In genomic region chr10:96617951-96618575, GRCm38 (mm10) we compare ENCODE assay signal across 8 mouse cellular contexts. TPM values are rescaled to one million over a fixed set of nuclear protein-coding genes. Genes with fewer than 3 reads are reported as not detected.
DNase-seq lines count a peak whose midpoint lies in the region; ATAC-seq lines count a peak whose summit lies in the region.

No protein-coding gene starts in this region.

- H3K4me2 ChIP-seq in hindbrain, embryonic 14.5 days (replicated peaks), result peak overlapping the region; percentile 96

- no peaks in the 10 kb centered on the region for H3K27me3 ChIP-seq in hindbrain, embryonic 14.5 days (ENCODE audit: control insufficient read depth, insufficient read depth, low read length)

- H3K36me3 ChIP-seq in hindbrain, embryonic 14.5 days (replicated peaks; ENCODE audit: control insufficient read depth, insufficient read depth), result peaks cover 18% of the 10 kb centered on the region; the same call in 1 of the 2 replicates

- WGBS in hindbrain, embryonic 14.5 days, result under 1% methylated on average over 29 of the region's 29 CpGs

- ATAC-seq in hindbrain, embryonic 14.5 days (ENCODE audit: low FRiP score), result no peak

- H3K4me3 ChIP-seq in hindbrain, embryonic 14.5 days (replicated peaks; ENCODE audit: low read length), result peak overlapping the region; percentile 96

- peak overlapping the region; percentile 95 for H3K27ac ChIP-seq in hindbrain, embryonic 14.5 days

- peaks cover 28% of the 10 kb centered on the region for H3K4me1 ChIP-seq in hindbrain, embryonic 14.5 days (replicated peaks; ENCODE audit: control insufficient read depth, insufficient read depth, low read length)

- no peaks in the 10 kb centered on the region for H3K9me3 ChIP-seq in hindbrain, embryonic 14.5 days (ENCODE audit: control insufficient read depth, low read length)

- peak overlapping the region; percentile 99 for H3K9ac ChIP-seq in hindbrain, embryonic 14.5 days

- DNase-seq in R1 (ENCODE audit: low read depth, low spot score), result peak; percentile 81
- peak; percentile 72 to 77 for DNase-seq in cerebellum, postnatal 36 days
- peak; percentile 46 to 68 for DNase-seq in frontal cortex, postnatal 36 days (ENCODE audit: low spot score in 2 of 2)
- peak; percentile 30 for DNase-seq in hindbrain, embryonic 14.5 days (ENCODE audit: low spot score)
- DNase-seq in layer of hippocampus, postnatal 36 days, result peak; percentile 64 to 73
- DNase-seq in lung, postnatal 25 days (ENCODE audit: low spot score), result peak; percentile 88
- DNase-seq in retina, embryonic 14.5 days (ENCODE audit: low spot score), result peak; percentile 74
- DNase-seq in thymus, postnatal 4 days, result peak; percentile 86

RNA-seq across cellular contexts. Expression of gene Btg1, which starts 1.3 kb away (rescaled TPM):
- polyA plus RNA-seq in hindbrain, embryonic 14.5 days (2014; fragmentation: Nextera tagmentation; extraction: Ambion mirVana), result 54.5 and 54.7 TPM in 2 replicates
- total RNA-seq in layer of hippocampus, postnatal 36 days (2021), result 10 to 100 TPM; 50.4 to 52.1 TPM

Comparison
In these comparisons a context has a peak if more than half of its experiments do, and no peak if none do; other contexts are left out.
1. DNase-seq: peak in every context shown above with its lines; median percentile 88 in lung, postnatal 25 days; 86 in thymus, postnatal 4 days; 81 in R1; 74 in cerebellum, postnatal 36 days; 74 in retina, embryonic 14.5 days; 68 in layer of hippocampus, postnatal 36 days; 57 in frontal cortex, postnatal 36 days; 30 in hindbrain, embryonic 14.5 days.